Mouse (Mus musculus): ENCODE results near the gene Rcn2. TPM values are rescaled to one million over a fixed set of nuclear protein-coding genes. Genes with fewer than 3 reads are reported as not detected.

Gene Rcn2
- total RNA-seq, 1 experiment from 2014 or later = 27.7 TPM

DNA sequence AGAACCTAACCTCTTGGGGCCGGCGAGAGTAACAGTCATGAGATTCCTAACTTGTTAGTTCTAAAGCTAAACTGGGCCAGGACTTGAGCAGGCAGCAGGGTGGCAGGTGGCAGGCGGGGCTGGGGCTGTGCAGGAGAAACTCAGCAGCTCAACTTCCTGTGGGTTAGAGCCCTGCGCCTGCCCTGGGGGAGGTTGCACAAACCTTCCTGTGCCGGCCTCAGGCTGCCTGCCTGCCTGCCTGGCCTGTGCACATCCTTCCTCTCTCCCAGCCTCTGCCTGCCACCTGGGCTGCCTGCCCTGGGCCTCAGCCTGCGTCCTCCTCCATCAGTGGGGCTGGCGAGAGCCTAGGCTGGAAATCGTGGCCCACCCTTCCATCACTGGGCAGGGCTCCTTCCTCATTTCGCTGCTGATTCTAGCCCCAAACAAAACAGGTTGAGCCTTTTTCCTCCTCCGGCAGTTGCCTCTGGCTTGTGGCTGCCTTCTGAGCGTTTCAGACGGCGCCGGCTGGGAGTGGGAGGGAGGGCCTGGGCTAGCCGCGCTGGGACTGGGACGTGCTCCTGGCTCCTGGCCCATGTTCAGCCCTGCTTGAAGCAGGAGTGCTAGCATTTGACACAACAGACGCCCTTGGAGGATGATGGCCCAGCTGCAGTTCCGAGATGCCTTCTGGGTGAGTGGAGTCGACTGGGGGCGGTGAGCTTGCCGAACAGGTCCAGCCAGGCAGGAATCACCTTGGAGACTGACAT, 48.3 kb downstream of the Rcn2 start, which contains the start of gene Pstpip1:
TSS of gene Pstpip1 (plus strand) at position 185 of the 743 bp plus-strand sequence.
- ATAC-seq (ENCODE audit: extremely low read depth, insufficient number of reproducible peaks, low FRiP score, poor library complexity, severe bottlenecking) = peak; percentile 70

DNA sequence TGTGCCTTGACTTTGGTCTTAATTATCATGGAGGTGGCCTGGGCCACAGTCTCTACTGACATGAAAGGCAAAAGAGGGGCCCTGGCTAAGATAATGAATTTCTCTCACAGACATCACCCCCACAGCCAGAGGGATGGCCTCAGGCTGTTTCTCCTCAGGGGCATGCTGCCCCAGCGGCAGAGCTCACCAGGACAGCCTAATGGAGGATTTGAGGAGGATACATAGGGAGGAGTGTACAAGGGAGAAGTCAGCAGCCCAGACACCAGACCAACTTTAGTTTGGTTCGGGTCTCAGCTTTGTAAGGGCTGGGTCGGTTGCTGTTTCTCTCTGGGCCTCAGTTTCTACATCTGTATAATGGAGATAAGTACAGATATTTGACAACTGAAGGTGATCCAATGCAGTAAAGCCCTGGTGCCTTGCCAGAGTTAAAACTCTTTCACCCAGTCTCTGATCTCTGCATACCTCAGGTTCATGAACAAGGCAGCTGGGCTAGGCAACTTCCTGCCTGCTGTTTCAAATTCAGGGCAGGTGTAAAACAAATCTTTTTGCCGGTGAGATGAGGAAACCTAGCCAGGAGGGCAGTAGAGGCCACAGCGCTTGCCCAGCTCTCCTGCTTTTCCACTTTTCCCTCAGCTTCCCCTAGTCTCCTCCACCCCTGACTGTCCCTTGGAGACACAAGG, 49.0 kb downstream of the Rcn2 start:
- ATAC-seq (ENCODE audit: extremely low read depth, insufficient number of reproducible peaks, low FRiP score, poor library complexity, severe bottlenecking) = no peak

DNA sequence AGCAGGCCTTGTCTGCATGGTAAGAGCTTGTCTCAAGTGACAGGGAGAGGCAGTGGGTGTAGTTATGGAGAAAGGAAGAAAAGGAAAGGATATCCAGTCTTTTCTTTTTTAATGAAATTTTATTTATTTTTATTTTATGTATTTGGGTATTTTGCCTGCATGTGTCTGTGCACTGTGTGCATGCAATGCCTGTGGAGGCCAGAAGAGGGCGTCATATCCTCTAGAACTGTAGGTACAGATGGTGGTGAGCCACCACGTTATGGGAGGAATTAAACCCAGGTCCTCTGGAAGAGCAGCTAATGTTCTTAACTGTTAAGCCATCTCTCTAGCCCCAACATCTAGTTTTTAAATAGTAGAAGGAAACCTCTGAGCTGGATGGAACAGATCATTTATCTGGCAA, 50.5 kb downstream of the Rcn2 start:
- no peak for ATAC-seq (ENCODE audit: extremely low read depth, insufficient number of reproducible peaks, low FRiP score, poor library complexity, severe bottlenecking)

DNA sequence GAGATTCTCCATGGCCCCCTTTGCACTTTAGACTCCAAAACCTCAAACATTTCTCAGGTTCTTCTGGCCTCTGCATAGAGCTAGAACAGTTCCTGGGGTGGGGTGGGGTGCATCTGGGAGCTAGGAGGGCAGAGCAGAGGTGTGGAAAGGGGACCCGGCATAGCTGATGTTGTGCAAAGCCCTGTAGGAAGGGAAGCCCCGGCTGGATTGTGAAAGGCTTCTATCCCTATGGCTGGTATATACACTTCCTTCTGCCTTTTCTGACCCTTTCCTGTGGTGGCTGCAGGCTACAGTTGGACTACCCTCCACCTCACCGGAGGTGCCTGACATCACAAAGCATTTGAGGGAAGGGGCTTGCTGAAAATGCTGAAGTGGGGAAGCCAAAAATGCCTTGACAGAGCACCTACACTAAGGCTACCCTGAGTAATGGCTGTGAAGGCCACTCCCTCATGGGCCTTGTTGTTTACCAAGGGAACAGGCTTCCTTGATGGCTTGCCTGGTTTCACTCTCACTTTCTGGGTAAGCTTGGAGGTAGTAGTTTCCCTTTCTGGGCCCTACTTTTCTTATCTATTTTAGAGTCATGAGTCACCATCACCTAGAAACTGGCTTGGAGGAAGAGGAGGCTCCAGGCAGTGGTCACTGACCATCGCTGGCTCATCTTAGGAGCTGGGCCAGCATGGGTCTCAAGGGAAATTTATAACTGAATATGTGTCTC, 56.1 kb downstream of the Rcn2 start:
- ATAC-seq (ENCODE audit: extremely low read depth, insufficient number of reproducible peaks, low FRiP score, poor library complexity, severe bottlenecking) = peak; percentile 65

DNA sequence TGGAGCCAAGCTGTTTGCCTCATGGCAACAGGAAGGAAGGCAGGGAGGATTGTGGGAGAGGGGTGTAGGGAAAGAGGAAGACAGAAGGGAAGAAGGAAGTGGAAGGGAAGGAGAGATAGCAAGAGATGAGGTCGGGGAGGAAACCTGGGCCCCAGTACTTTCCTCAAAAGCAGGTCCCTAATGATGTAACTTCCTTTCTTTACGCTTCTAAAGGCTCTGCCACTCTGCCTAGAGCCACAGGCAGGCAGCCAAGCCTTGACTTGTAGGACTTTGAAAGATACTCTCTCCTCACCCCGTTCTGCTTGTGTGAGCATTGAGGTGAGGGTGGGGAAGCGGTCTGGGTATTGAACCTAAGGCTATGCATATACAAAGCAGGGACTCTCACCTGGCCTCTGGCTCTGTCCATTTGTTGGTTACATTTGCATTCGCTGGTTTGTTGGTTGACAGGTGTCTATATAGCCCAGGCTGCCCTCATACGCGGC, 58.4 kb downstream of the Rcn2 start:
- peak; percentile 49 for ATAC-seq (ENCODE audit: extremely low read depth, insufficient number of reproducible peaks, low FRiP score, poor library complexity, severe bottlenecking)

DNA sequence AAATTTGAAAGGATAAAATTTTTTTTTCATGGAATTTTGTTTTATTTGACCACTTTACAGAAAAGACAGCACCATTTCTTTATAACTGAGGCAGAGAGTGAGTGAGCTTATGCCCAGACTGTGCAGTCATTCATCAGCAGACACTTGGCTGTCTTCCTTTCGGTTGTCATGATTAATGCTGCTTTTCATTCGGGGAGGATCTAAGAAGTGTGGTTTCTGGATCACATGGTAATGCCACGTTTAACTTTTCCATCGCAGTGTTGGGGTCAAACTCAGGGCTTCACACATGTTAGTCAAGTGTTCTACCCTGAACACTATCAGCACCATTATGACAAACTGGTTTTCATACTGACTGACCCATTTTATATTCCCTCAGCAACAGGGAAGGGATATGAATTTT, 59.4 kb downstream of the Rcn2 start:
- no peak for ATAC-seq (ENCODE audit: extremely low read depth, insufficient number of reproducible peaks, low FRiP score, poor library complexity, severe bottlenecking)

DNA sequence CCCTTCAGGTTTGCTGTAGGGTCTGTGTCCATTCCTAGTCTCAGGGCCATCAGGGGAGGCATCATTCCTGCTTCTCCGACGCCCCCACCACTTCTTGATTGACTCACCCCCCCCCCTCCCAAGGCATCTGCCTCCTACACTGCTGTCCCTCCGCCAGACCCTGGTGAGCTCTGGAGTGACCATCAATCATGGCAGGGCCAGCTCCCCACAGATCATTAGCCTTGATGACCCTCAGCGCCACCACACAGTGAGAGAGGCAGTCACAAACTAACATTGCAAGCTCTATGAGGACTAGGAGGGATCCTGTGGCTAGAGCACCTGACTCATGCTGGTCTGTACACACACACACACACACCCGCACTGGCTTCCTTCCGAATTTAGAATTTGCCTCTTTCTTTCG, 63.3 kb downstream of the Rcn2 start:
- peak; percentile 20; the same call in 1 of the 2 replicates for ATAC-seq (ENCODE audit: extremely low read depth, insufficient number of reproducible peaks, low FRiP score, poor library complexity, severe bottlenecking)

DNA sequence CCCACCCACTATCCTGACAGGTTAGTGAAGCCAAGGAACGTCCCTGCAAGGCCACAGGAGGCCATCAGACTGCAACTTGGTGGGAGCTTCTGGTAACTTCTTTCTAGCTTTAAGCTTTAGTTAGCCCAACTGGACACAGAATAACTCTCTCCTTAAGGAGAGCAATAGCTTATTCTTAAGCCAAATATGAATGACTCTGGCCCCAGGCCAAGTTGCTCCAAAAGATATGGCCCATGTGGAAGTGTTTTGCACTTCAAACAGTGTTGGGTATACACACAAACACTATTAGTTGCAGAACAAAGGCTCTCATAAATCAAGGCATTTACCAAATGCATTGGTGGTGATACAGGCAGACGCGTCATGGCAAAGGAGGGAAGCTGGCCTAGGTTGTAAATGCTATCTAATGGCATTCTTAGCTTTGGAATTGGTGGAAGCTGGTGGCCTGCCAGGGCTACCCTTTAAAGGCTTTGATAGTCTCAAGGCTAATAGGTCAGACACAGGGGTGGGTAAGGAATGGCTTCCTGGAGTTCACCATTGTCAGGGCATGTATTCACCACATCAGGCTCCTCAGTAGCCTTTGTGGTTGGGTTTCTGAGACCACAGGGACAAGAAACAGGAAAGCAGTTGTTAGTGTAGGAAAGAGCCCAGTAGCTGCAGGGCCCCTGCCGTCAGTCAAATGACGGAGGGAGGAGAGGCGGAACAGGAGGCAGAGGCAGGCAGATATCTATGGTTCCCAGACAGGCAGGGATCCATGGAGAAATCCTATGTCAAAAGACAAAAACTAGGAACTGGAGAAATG, 64.8 kb downstream of the Rcn2 start:
- ATAC-seq (ENCODE audit: extremely low read depth, insufficient number of reproducible peaks, low FRiP score, poor library complexity, severe bottlenecking) = no peak

DNA sequence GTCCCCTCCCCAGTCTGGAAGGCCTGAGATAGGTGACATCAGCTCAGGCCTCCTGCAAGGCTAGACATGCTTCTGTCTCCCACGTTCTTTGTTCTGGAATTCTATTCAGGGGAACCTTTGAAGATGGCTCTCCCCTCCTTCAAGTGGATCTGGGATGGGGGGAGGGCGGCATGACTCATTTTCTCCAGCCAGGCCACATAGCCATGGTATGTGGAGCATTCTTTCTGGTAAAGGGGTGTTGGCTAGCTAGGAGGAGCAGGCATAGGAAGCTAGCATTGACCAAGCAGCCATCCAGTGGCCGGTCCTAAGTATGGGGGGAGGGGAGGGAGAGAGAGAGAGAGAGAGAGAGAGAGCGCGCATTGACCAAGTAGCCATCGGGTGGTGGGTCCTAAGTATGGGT, 65.9 kb downstream of the Rcn2 start:
- ATAC-seq (ENCODE audit: extremely low read depth, insufficient number of reproducible peaks, low FRiP score, poor library complexity, severe bottlenecking) = no peak

DNA sequence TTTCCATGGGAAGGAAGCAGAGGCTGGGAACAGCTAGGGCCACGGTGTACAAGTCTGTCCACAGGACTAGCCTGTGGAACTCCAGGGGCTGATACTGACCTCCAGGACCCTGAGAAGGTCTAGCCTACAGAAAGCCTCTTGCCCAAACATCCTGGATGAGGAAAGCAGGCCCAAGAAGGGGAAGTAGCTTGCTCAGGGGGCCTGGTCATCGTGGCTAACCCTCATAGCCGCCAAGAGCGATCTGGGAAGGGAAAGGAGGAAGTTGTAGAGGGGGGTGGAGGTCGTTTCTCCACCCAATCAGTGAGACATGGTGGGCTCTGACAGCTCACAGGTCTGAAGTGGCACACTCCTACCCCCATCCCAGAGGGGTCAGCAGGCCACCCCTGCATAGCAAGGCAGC, 66.5 kb downstream of the Rcn2 start:
- peak; percentile 84 for ATAC-seq (ENCODE audit: extremely low read depth, insufficient number of reproducible peaks, low FRiP score, poor library complexity, severe bottlenecking)

Other genes with a start within 250 kb of the Rcn2 start
- gene Scaper, start 103.7 kb upstream of the Rcn2 start, total RNA-seq (2017) = 41.0 and 45.9 TPM in 2 replicates
- gene 4930563M21Rik, start 31.3 kb upstream of the Rcn2 start, total RNA-seq (2017) = not detected in 2 replicates
- gene Pstpip1, start 48.1 kb downstream of the Rcn2 start, total RNA-seq (2017) = 369 and 376 TPM in 2 replicates
- gene Tspan3, start 123.6 kb downstream of the Rcn2 start, total RNA-seq (2017) = 6.3 and 6.9 TPM in 2 replicates